Mouse (Mus musculus) heart, postnatal 10 days (tissue): ENCODE measurements around the gene Klhl2. TPM values are rescaled to one million over a fixed set of nuclear protein-coding genes. Genes with fewer than 3 reads are reported as not detected.

Experiments
- DNase-seq, 2 experiments: peaks; one replicate each; pipeline ENCODE4 v3.0.0; 2021
- intact Hi-C: fragments of 180-260 bp; cut with DNase I; formaldehyde crosslinking; loops from one replicate; pipeline ENCODE4 v1.15.1; 2025
- total RNA-seq, 2 experiments: library from RNA; stranded (reverse); gene quantifications; 2 replicates each; pipeline ENCODE4 v1.2.3; 2021

Gene Klhl2
- total RNA-seq, 2 experiments from 2014 or later = 13.7 to 13.9 TPM

DNA sequence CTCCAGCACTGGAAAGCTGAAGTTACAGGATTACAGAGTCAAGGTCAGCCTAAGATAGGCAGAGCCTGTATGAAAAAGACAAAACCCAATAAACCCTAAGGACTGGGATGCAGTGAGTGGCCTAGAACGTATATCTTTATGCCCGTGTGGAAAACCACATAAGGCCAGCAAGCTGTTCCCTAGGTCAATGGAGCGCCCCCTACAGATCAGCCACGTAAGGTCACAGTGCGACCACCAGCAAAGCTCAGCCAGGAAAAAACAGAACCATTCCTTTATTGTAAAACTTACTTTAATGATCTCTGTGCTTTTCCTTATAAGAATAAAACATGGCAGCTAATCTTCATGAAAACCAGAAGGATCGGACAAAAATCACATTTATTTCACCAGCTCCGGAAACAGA lies 131.9 kb downstream of the Klhl2 start:
- intact Hi-C loops = no loop called here
- DNase-seq = no peak

DNA sequence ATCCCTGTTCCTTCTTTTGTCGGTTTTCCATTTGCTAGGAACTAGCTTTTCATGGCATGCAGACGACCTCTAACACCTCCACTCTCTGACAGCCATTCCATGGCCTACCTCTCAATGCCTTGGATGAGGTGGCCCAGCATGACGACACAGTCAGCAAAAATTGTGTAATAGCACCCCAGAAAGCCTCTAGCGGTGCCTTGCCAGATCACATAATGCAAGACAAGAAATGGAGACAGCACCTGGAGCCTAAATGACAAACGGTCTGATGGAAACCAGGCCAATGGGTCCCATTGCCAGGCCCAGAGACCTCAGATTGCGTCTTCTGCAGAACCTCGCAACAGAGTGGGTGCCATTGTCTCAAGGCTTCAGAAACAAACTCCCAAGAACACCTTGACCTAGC lies 137.3 kb downstream of the Klhl2 start:
- intact Hi-C loops = no loop called here
- DNase-seq = no peak

DNA sequence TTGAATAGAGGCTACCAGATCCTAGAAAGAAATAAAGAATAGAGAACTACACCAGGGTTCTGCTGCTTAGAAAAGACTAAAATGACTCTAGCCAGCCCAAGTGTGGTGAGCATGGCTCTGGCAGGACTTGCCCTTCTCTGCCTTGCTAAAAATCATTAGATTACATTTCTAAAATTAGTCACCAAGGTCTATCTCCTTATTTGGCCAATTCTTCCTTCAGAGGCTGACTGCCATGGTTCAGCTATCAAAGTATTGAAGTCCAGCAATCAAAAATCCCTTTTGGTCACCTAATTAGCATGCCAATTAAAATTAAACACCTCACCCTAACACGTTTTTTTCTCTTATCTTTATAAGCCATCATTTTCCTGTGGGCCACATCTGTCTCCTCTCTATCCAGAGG lies 138.3 kb downstream of the Klhl2 start:
- intact Hi-C loops = no loop called here
- no peak for DNase-seq

DNA sequence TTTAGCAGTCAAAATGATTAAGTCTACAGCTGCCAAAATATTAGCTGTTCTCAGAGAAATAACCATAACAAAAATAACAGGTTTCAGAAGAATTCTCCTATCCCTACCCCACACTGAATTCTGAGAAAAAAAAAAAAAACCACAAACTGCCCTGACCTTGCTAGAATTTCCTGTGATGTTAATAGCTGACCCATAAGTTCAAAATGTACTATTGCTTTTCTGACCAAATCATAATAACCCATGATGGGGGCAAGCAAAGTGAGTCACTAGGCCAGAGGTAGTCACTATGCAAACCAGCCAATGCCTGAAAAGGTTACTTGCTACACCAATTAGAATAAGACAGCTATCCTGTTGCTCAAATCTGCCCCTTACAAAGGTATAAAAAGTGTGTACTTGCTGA lies 142.3 kb downstream of the Klhl2 start:
- intact Hi-C loops = no loop called here
- DNase-seq = no peak

DNA sequence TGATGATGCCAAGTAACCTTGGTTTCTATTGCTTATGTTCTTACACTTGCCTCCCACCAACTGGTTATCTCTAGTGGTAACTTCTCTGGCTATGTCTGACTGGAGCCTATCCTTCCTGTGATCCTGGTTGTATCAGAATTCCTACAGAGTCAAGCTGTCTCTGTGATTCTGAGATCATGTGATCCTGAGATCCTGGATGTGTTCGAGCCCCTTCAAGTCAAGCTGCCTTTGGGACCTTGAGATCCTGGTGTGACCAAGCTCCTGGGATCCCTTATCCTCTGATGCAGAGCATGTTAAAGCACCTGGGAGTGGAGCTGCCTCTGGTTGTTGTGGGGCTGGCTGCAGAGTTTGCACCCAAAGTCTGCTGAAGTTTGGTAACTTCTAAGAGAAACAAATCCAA lies 146.6 kb downstream of the Klhl2 start:
- DNase-seq = no peak
- intact Hi-C loops = no loop called here

DNA sequence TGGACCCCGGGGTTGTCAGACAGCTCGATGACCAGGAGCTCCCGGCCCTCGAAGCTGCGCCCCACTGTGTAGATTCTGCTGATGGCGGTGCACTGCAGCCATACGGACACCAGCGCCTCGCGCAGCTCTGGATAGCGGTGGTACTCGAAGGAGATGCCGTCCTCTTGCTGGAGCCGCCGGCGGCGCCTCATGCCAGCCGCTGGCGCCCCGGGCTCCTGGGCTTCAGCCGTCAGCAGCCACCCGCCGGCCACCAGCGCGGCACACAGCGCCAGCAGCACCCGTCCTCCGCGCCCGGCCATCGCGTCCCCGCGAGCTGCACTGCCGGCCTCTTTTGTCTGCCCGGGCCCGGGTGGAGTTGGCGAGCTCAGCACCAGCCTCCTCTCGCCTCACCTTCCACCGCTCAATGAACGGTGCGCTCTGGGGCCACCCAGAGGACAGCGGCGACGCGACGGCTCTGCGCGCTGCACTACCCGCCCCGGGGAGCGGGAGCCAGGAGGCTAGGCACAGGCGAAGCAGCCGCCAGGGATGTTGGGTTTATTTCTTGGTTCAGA lies 157.1 kb downstream of the Klhl2 start, which contains the start of gene Cpe:
Gene Cpe (minus strand): TSS at position 404 of the 551 bp plus-strand sequence.
- intact Hi-C loops = loop anchor here (1.0 to 5.0 kb wide), 3 partner anchors 18 to 255 kb away; partner anchors contain the start of gene Tmem192
- peak; percentile 89 to 91 for DNase-seq

DNA sequence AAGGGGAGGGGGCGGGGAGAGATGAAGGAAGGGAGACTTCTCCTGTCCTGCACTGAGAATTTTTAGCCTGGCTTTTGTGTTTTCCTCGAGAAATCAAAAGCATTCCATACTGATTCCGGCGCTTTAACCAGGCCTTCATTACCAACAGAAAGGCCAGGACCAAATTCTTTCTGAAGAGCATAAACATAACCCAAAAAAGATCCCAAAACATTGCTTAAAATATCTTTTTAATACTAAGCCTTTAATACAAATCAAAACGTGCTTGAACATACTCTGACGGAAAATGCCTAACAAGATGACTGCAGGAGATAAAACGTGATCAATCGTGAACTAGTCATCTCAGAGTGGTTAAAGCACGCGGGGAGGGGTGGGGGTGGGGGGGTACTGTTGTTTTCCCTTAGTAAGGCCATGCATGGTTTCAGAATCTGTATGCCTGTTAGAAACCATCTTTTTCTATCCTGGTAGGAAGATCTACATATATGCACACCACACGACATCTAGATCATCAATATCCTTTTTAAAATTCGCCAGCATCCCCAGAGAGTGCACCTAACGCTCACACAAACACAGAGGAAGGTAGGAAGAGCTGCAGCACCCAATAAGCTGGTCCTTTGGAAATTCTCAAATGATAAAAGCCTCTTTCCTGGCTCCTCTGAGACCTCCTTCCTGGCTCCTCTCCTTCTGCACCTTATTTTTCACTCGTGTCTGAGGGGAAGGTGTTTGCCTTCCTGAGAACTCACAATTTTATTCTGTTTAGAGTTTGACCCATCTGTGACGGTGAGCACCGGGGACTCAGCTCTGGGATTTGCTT lies 158.0 kb downstream of the Klhl2 start:
- intact Hi-C loops = loop anchor here (2.0 to 5.0 kb wide), 2 partner anchors 17 to 256 kb away; partner anchors contain the start of gene Tmem192

DNA sequence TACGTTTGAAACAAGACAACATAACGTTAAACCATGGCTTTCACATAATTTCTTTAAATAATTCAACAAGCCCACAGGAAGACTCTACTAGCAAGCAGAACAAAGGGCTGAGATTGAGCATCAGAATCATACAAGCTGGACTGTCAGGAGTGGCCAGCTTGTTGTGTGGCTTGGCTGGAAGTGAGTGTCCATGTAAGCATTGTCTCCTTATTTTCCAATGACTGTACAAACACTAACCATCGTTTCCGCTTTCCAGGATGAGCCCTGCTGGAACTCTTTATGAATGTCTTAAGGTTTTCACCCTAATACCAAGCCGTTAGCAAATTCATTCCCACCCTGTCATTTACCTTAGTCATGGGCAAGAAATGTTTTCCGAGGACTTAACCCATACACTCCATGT lies 159.0 kb downstream of the Klhl2 start:
- intact Hi-C loops = loop anchor here (5.0 kb wide), 1 partner anchor 256 kb away; the partner anchor contains the start of gene Tmem192
- no peak for DNase-seq

More for the DNA sequence above, 158.0 kb downstream of the Klhl2 start:
- DNase-seq = no peak

DNA sequence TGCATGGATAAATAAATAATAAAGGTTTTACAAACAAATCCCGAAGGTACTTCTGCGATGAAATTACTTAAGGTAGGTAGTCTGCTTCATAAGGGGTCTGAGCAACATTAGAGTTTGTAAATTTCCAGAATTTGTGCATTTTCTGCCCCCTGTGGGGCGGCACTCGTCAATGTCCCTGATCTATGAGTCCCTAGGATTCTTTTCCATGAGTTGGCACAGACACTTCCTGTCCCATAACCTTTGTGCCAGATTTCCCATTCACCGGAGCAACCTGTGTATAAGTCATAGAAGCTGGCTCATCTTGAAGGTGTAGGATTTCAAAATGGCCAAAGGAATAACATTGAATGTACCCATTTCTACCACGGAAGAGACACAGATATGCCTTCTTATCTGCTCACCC lies 159.5 kb downstream of the Klhl2 start:
- DNase-seq = no peak
- intact Hi-C loops = loop anchor here (5.0 kb wide), 1 partner anchor 257 kb away; the partner anchor contains the start of gene Tmem192

Other genes starting within 250 kb of the Klhl2 start
- 100 to 1,000 TPM; 243 to 249 TPM for gene Cpe, start 157.0 kb downstream of the Klhl2 start, total RNA-seq
- 10 to 100 TPM; 10.7 to 12.2 TPM for gene Msmo1, start 116.2 kb downstream of the Klhl2 start, total RNA-seq
- gene Tmem192, start 97.2 kb upstream of the Klhl2 start, total RNA-seq = 10 to 100 TPM; 21.5 to 22.2 TPM
- gene Trim75, start 137.8 kb upstream of the Klhl2 start, total RNA-seq = not detected
- not detected for gene Trim61, start 168.5 kb upstream of the Klhl2 start, total RNA-seq
- not detected for gene Trim60, start 168.6 kb upstream of the Klhl2 start, total RNA-seq
- under 1 TPM; 0.35 to 0.45 TPM for gene Apela, start 187.3 kb upstream of the Klhl2 start, total RNA-seq
- not detected for gene Gm10663, start 225.0 kb upstream of the Klhl2 start, total RNA-seq